Mouse (Mus musculus): ENCODE data around the gene Acvr2a. TPM values are rescaled to one million over a fixed set of nuclear protein-coding genes. Genes with fewer than 3 reads are reported as not detected.

Gene Acvr2a
- total RNA-seq (2014; fragmentation: Nextera tagmentation), result 0.32 and 2.4 TPM in 2 replicates
- 0.69 and 1.4 TPM in 2 replicates for total RNA-seq (2017)

DNA sequence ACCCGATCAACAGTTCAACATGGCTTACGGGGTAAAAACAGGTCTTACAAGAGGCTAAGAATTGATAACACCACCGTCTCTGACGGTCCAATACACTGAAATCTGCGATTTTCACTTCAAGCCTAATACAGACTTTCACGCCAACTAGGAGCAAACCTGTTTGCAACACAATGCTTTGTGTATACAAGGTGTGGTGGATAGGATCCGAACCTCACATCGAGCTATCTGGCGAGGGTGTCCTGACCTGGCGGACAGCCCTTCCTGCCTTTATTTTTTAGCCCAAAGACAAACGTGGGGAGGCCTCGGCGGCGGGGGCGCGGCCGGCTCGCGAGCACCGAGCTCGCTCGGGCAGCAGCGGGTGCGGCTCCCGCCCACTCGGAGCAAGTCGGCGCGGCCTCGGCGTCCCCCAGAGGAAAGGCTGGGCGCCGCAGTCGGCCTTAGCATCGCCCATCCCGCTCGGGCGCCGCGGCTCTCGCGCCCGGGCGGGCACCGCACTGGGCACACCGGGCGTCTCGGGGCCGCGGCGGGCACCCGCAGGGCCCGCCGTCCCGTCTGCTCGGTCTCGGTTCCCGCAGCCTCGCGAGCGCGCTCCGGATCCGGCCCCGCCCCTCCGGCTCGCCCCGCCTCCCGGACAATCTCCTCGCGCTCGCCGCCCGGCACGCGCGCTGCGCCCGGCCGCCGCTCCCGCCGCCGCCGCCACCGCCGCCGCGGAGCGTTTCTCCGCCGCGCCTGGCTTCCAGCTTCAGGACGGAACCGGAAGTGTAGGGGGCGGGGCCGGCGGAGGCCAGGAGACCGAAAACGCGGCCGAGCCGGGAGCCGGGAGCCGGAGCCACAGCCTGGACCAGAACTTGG lies at the start of gene Acvr2a:
TSS of gene Acvr2a (plus strand) at position 739 of the 852 bp plus-strand sequence.
- peak; percentile 77 for ATAC-seq (replicated peaks; ENCODE audit: low FRiP score, low TSS enrichment, poor library complexity, severe bottlenecking)

- ATAC-seq (replicated peaks; ENCODE audit: low FRiP score, low TSS enrichment, poor library complexity, severe bottlenecking), result no peak
These were observed 47.4 kb upstream of the Acvr2a start for GRCm38 (mm10) chr2:48766513-48766912.

DNA sequence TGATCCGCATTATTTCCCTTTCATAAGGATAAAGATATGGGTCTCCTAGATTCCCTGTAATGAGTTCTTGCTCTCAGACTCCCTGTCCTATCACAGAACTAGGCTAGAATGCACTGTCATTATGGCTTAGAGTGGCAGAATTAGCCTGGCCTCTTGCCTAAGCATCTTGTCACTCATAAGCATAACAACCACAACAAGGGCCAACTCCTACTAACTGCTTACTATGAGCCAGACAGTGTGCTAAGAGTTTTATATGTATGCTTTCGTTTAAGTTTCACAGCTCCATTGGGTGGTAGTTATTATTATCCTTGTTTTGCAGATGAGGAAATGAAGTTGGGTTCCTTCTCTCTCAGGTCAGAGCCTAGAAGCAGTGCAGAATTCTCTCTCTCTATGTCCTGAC lies 46.1 kb upstream of the Acvr2a start:
- no peak for ATAC-seq (replicated peaks; ENCODE audit: low FRiP score, low TSS enrichment, poor library complexity, severe bottlenecking)

GRCm38 (mm10) chr2:48768219-48768618 lies 45.7 kb upstream of the Acvr2a start:
- no peak for ATAC-seq (replicated peaks; ENCODE audit: low FRiP score, low TSS enrichment, poor library complexity, severe bottlenecking)

GRCm38 (mm10) chr2:48770100-48770499 lies 43.8 kb upstream of the Acvr2a start:
- no peak for ATAC-seq (replicated peaks; ENCODE audit: low FRiP score, low TSS enrichment, poor library complexity, severe bottlenecking)

GRCm38 (mm10) chr2:48770634-48771033 lies 43.3 kb upstream of the Acvr2a start:
- no peak for ATAC-seq (replicated peaks; ENCODE audit: low FRiP score, low TSS enrichment, poor library complexity, severe bottlenecking)

- no peak for ATAC-seq (replicated peaks; ENCODE audit: low FRiP score, low TSS enrichment, poor library complexity, severe bottlenecking)
These were observed 38.6 kb upstream of the Acvr2a start for GRCm38 (mm10) chr2:48775281-48775680.

DNA sequence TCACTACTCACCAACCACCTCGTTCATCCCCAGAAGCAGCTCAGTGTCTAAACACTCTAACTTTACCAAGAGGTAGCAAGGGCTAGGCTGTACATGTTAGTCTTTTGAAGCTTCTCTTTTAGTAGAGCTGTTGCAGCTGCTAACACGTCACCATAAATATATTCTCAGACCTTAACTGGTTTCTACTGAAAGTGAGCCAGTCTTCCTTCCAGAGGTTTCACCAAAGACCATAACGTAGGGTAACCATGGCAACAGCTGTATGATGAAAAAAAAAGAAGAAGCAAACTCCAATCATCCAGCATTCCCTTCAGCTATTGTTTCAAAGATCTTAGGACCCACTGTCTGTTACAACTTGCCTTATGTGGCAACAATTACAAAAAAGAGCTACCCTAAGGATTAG lies 25.0 kb upstream of the Acvr2a start:
- ATAC-seq (replicated peaks; ENCODE audit: low FRiP score, low TSS enrichment, poor library complexity, severe bottlenecking), result no peak

GRCm38 (mm10) chr2:48814223-48815038 lies 522 bp downstream of the Acvr2a start:
- ATAC-seq (replicated peaks; ENCODE audit: low FRiP score, low TSS enrichment, poor library complexity, severe bottlenecking), result peak; percentile 61

DNA sequence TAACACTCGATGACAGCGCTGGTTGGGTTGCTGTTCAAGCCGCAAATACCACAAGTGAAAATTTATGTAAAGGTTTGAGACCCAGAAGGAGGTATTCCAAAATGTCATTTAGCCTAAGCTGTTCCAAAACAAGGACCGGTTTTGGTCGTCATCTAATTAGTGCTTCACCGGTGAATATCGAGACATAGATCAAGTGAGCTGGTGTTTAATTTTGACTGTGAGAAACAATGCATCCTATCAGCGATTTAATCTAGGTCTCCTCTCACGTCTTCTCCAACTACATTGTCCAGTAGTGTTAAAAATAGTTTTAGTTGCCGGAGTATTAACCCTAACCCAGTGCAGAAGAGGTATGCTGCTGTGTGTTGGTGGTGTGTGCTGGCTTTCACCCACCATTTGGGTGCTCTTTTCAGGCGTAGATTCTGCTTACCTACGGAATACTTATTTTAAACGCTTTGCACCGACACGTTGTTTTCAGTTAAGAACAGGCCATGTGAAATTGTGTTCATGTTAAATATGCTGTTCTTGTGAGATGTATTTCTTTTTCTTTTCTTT lies 1.2 kb downstream of the Acvr2a start:
- no peak for ATAC-seq (replicated peaks; ENCODE audit: low FRiP score, low TSS enrichment, poor library complexity, severe bottlenecking)

DNA sequence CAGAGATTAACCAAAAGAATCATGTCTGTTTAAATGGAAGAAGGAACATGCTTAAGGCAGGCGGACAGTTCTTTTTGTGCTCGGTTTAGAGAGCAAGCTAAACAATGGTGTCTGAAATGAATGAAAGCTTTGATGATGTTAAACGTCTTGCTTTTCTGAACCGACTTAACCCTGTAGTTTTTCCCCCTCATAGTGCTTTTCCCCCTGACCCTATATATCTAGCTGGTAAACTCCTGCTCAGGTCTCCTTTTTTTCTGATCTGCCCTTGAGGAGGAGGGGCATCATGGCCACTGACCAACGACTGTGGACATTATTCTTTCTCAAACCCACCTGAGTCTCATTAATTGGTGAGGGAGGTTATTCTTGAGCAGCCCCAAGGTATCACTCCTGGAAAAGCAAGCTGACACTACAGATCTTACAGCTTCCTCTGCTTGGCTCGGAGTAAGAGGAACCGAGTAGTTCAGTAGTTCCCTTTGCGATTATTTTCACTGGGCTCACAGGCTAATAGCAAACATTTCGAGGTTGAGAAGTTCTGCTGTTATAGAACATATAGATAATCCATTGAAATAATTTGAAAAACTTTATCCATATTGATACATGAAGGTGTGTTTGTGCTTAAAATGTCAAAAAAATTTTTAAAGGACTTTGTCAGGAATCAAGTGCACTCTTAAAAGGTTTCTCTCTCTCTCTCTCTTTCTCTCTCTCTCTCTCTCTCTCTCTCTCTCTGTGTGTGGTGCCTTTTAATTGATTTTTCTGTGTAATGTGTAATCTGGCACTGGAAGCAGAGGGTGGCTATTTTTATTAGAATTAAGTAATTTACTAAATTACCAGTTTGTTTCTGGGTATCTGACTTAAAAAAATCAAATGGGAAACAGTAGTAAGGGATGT lies 2.5 kb downstream of the Acvr2a start:
- no peak for ATAC-seq (replicated peaks; ENCODE audit: low FRiP score, low TSS enrichment, poor library complexity, severe bottlenecking)

DNA sequence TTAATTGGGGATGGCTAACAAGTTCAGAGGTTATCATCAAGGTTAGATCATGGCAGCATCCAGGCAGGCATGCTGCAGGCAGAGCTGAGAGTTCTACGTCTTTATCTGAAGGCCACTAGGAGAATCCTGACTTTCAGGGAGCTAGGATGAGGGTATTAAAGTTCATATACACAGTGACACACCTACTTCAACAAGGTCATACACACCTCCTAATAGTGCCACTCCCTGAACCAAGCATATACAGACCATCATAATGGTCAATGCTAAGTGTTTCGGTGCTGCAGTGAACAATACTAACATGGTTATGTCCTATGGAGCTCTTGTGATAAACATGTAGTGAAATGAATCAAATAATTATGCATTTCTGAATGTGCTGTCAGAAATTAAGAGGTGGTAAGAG lies 12.0 kb downstream of the Acvr2a start:
- ATAC-seq (replicated peaks; ENCODE audit: low FRiP score, low TSS enrichment, poor library complexity, severe bottlenecking), result no peak

- no peak for ATAC-seq (replicated peaks; ENCODE audit: low FRiP score, low TSS enrichment, poor library complexity, severe bottlenecking)
These were observed 12.5 kb downstream of the Acvr2a start for GRCm38 (mm10) chr2:48826380-48826779.

DNA sequence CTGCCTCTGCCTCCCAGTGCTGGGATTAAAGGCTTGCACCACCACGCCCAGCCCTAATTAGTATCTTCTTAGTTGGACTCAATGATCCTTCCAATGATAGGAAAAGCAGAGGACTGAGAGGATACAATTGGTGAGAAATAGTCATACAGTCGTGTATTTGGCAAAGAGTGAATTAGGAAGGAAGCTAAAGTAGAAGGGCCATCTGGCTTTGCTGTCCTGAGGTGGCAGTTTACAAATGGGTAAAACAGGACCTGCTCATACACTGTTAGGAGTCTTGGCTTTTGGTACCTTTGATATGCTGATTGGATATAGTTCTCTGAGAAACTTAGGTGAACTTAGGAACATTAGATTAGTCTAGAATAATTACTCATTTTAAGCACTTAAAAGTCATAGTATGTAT lies 16.6 kb downstream of the Acvr2a start:
- ATAC-seq (replicated peaks; ENCODE audit: low FRiP score, low TSS enrichment, poor library complexity, severe bottlenecking), result no peak

GRCm38 (mm10) chr2:48832305-48832704 lies 18.4 kb downstream of the Acvr2a start:
- ATAC-seq (replicated peaks; ENCODE audit: low FRiP score, low TSS enrichment, poor library complexity, severe bottlenecking), result no peak

DNA sequence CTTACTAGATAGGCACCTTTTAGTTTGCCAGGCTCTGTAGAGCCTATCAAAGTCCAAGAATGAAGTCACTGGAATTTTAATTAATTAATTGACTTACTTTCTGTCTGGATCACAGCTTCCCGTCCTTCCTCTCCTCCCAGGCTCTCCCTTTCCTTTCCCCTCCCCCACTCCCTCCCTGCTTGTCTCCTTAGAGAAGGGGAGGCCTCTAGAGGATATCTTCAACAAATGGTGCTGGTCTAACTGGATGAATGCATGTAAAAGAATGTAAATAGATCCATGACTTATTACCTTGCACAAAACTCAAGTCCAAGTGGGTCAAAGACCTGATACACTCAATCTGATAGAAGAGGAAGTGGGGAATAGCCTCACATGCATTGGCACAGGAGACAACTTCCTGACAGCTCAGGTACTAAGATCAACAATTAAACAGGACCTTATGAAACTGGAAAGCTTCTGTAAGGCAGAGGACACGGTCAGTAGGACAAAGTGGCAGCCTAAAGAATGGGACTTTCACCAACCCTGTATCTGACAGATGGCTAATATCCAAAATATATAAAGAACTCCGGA lies 20.1 kb downstream of the Acvr2a start:
- no peak for ATAC-seq (replicated peaks; ENCODE audit: low FRiP score, low TSS enrichment, poor library complexity, severe bottlenecking)

DNA sequence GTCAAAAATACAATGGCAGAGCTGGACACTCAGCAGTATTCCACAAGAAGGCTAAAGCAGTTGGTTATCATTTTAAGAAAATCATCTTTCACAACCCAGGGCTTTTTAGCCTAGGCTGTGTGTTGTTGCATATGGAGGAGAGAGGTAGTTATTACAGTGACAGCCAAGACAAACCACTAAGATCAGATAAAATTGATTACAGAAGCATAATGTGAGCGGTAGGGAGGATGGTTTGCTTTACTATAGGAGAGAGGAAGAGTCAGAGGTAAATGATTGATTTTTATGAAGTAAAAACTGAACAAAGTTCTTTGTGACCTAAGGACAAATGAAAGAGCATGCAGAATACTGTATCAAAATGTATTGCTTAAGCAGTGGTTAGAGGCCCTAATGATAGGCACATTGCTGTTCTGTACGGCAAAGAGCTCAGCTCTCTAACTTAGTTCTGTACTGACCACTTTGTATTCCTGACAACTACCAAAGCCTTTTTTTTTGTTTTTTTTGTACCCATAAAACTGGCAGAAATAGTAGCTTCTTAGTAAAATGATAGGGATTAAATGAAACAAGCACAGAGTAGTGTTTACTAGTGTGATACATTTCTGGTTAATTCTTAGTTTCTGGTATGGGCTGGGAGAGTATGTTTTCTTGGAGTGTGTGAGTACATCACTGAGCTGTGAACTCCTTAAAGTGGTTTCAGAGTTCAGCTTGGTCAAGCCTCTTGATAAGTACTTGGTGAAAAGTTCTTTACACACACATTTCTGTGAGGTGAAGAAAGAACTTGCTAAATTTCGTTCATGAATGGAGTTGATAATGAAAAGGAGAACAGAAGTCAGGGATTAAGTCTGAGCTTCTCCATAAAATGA lies 27.9 kb downstream of the Acvr2a start:
- ATAC-seq (replicated peaks; ENCODE audit: low FRiP score, low TSS enrichment, poor library complexity, severe bottlenecking), result no peak; the same call in 1 of the 2 replicates
